In genomic region chrX:151653744-151654143, GRCm38 (mm10) we compare ENCODE assay signal across 25 mouse cellular contexts.
DNase-seq lines count a peak whose midpoint lies in the region; ATAC-seq and TF ChIP-seq lines count a peak whose summit lies in the region.
"Had no signal": no experiment of that assay in that cellular context is flagged by ENCODE, and none has a peak within 500 bp of the region (broad histone marks: within the 10 kb centered on the region; RNA-seq: fewer than 3 reads in every experiment).

No protein-coding gene starts in this region.

- TF ChIP-seq EP300 in ES-Bruce4 (IDR thresholded peaks at IDR 0.05; ENCODE audit: insufficient read depth, low read depth, low read length) = peak; percentile 57; the same call in 1 of the 2 replicates

- no peak for TF ChIP-seq POLR2A in ES-Bruce4 (IDR thresholded peaks at IDR 0.05; ENCODE audit: insufficient read depth, low read length)

- H3K27ac ChIP-seq in ES-Bruce4 (ENCODE audit: insufficient read depth, low read length) = no peak overlapping the region
- H3K27ac ChIP-seq: embryonic facial prominence, embryonic 12.5 days; embryonic facial prominence, embryonic 15.5 days; forebrain, embryonic 10.5 days; forebrain, embryonic 12.5 days had no signal

- peak; percentile 23 for DNase-seq in ES-CJ7 (ENCODE audit: low read depth, low spot score)
- DNase-seq in R1 (ENCODE audit: low read depth, low spot score) = peak; percentile 29
- DNase-seq in adrenal gland, adult 18-20 months (ENCODE audit: low spot score in 2 of 2) = no peak
- DNase-seq: adrenal gland, adult 2 months; adrenal gland, postnatal 10 days; adrenal gland, postnatal 25 days; cerebellum, adult 11 months; cerebellum, adult 18-20 months; cerebellum, adult 8-10 months; cerebellum, adult 9-11 months; cerebellum, postnatal 14 days; cerebellum, postnatal 36 days; embryo, embryonic 11 days had no signal

- H3K36me3 ChIP-seq in ES-Bruce4 (ENCODE audit: control insufficient read depth, insufficient read depth, low read length, poor library complexity, severe bottlenecking) = no peaks in the 10 kb centered on the region
- H3K36me3 ChIP-seq: embryonic facial prominence, embryonic 12.5 days; embryonic facial prominence, embryonic 15.5 days; forebrain, embryonic 10.5 days; forebrain, embryonic 12.5 days; G1E had no signal

- no peaks in the 10 kb centered on the region for H3K9me3 ChIP-seq in ES-Bruce4 (replicated peaks; ENCODE audit: control insufficient read depth, insufficient read depth, low read length, poor library complexity, severe bottlenecking)
- H3K9me3 ChIP-seq: embryonic facial prominence, embryonic 12.5 days; embryonic facial prominence, embryonic 15.5 days; forebrain, embryonic 10.5 days; forebrain, embryonic 12.5 days; G1E had no signal

- no peak for TF ChIP-seq CTCF in ES-Bruce4 (IDR thresholded peaks at IDR 0.05; ENCODE audit: low read depth, low read length)

- no peak overlapping the region for H3K4me3 ChIP-seq in ES-Bruce4 (ENCODE audit: low read depth, low read length)
- H3K4me3 ChIP-seq: embryonic facial prominence, embryonic 12.5 days; embryonic facial prominence, embryonic 15.5 days; forebrain, embryonic 10.5 days; forebrain, embryonic 12.5 days had no signal

- no peaks in the 10 kb centered on the region for H3K27me3 ChIP-seq in ES-Bruce4 (ENCODE audit: control insufficient read depth, insufficient read depth, low read length, poor library complexity, severe bottlenecking)
- H3K27me3 ChIP-seq: embryonic facial prominence, embryonic 12.5 days; embryonic facial prominence, embryonic 15.5 days had no signal

- ATAC-seq in erythroid progenitor cell, adult 5-6 weeks (replicated peaks; ENCODE audit: low FRiP score, poor library complexity, severe bottlenecking) = no peak
- no peak for ATAC-seq in erythroblast, adult 5-6 weeks (replicated peaks; ENCODE audit: low FRiP score, poor library complexity, severe bottlenecking)
- ATAC-seq: activated CD4-positive, CD25-positive, alpha-beta regulatory T cell, adult 4 months; forebrain, embryonic 14.5 days; forebrain, embryonic 16.5 days; Patski had no signal

- no peak overlapping the region for H3K9ac ChIP-seq in ES-Bruce4 (ENCODE audit: low read depth, poor library complexity, severe bottlenecking)
- H3K9ac ChIP-seq: embryonic facial prominence, embryonic 12.5 days; embryonic facial prominence, embryonic 15.5 days; forebrain, embryonic 12.5 days had no signal

- H3K4me1 ChIP-seq in ES-Bruce4 (ENCODE audit: control insufficient read depth, insufficient read depth, low read length) = no peaks in the 10 kb centered on the region
- H3K4me1 ChIP-seq: embryonic facial prominence, embryonic 12.5 days; embryonic facial prominence, embryonic 15.5 days; forebrain, embryonic 10.5 days; forebrain, embryonic 12.5 days had no signal

Comparison
In these comparisons a context has a peak if more than half of its experiments do, and no peak if none do; other contexts are left out.
1. DNase-seq: peak in ES-CJ7 (single experiment) and R1 (single experiment); none in adrenal gland, adult 18-20 months (0 of 2).